Mouse (Mus musculus) forebrain, embryonic 13.5 days (tissue): ENCODE data around the gene Sar1a. TPM values are rescaled to one million over a fixed set of nuclear protein-coding genes. Genes with fewer than 3 reads are reported as not detected.

Experiments
- ATAC-seq: fragments of 200-750 bp; cut with Nextera tagmentation; 2 replicates; pipeline ENCODE4 v1.8.0; 2017
- H3K27ac ChIP-seq: fragments of 300-500 bp; sonication (generic); 2 replicates; pipeline ENCODE4 v1.5.1; 2015; ENCODE audit warnings: inconsistent platforms, mild to moderate bottlenecking, moderate library complexity
- H3K27me3 ChIP-seq: fragments of 300-500 bp; sonication (generic); 2 replicates; pipeline ENCODE4 v1.6.1; 2015; ENCODE audit warnings: mild to moderate bottlenecking, inconsistent platforms
- H3K36me3 ChIP-seq: fragments of 300-500 bp; sonication (generic); 2 replicates; pipeline ENCODE4 v1.6.1; 2015; ENCODE audit warnings: mild to moderate bottlenecking, inconsistent platforms; ENCODE audit not compliant: poor library complexity, severe bottlenecking
- H3K4me1 ChIP-seq: fragments of 300-500 bp; sonication (generic); 2 replicates; pipeline ENCODE4 v1.6.1; 2015; ENCODE audit warnings: inconsistent platforms
- H3K4me2 ChIP-seq: fragments of 300-500 bp; sonication (generic); 2 replicates; pipeline ENCODE4 v1.6.1; 2015; ENCODE audit warnings: inconsistent platforms, mild to moderate bottlenecking, moderate library complexity
- H3K4me3 ChIP-seq: fragments of 300-500 bp; sonication (generic); 2 replicates; pipeline ENCODE4 v1.5.1; 2015; ENCODE audit warnings: mild to moderate bottlenecking, inconsistent platforms
- H3K9ac ChIP-seq: fragments of 300-500 bp; sonication (generic); 2 replicates; pipeline ENCODE4 v1.6.1; 2015; ENCODE audit warnings: mild to moderate bottlenecking, inconsistent platforms
- H3K9me3 ChIP-seq: fragments of 300-500 bp; sonication (generic); replicated peaks from 2 replicates; pipeline ENCODE4 v1.6.1; 2016; ENCODE audit warnings: inconsistent platforms
- WGBS: fragments of 180-500 bp; shearing (Covaris S2); methylation state at CpG from one replicate; pipeline ENCODE4 v1.1.7; 2015; 5-methylcytosine and 5-hydroxymethylcytosine counted together
- polyA plus RNA-seq: library from polyadenylated mRNA; unstranded; fragments of >200 nt; fragmentation: Nextera tagmentation; extraction: Ambion mirVana; gene quantifications from 2 replicates; pipeline ENCODE4 v1.2.1, GENCODE M21; 2015

The Sar1a gene
- polyA plus RNA-seq, 1 experiment from 2014 or later, result 205 TPM

DNA sequence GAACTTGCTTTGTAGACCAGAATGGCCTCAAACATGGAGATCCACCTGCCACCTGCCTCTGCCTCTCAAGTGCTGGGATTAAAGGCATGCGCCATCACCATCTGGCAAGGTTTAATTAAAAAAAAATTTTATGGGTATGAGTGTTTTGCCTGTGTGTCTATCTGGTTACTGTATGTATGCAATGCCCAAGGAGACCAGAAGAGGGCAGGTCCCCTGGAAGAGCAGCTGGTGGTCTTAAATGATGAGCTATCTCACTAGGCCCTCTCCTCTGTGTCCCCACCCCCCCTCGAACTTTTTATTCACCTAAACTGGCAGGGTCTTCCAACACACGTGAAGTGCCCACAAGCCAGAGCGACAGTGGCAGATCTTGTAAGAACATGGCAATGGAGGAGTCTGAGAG, 61.8 kb downstream of the Sar1a start:
- 90% methylated on average over 4 of the region's 4 CpGs for WGBS
- H3K27ac ChIP-seq, result no peak overlapping the region

GRCm38 (mm10) chr10:61742336-61742735, 62.2 kb downstream of the Sar1a start:
- no peak overlapping the region for H3K27ac ChIP-seq
- ATAC-seq, result no peak
- H3K36me3 ChIP-seq, result peaks cover 100% of the 10 kb centered on the region
- H3K9me3 ChIP-seq, result 0 out of 2 replicates have a peak, but pooled peaks cover 4% of the 10 kb centered on the region
- no peak overlapping the region for H3K4me2 ChIP-seq
- no peaks in the 10 kb centered on the region for H3K27me3 ChIP-seq
- H3K4me1 ChIP-seq, result no peaks in the 10 kb centered on the region
- H3K4me3 ChIP-seq, result no peak overlapping the region
- no peak overlapping the region for H3K9ac ChIP-seq
- WGBS, result 97% methylated on average over 8 of the region's 8 CpGs

More for the DNA sequence above, 61.8 kb downstream of the Sar1a start:
- Histone ChIP-seq H3K27me3 (no peaks in the 10 kb centered on the region), H3K4me3 (no peak overlapping the region), H3K4me2 (no peak overlapping the region), H3K9me3 (0 out of 2 replicates have a peak, but pooled peaks cover 4% of the 10 kb centered on the region), H3K36me3 (peaks cover 99% of the 10 kb centered on the region), H3K4me1 (no peaks in the 10 kb centered on the region), H3K9ac (no peak overlapping the region)
- ATAC-seq, result no peak

Other genes with a start within 250 kb of the Sar1a start
- gene Eif4ebp2, start 227.6 kb upstream of the Sar1a start, polyA plus RNA-seq, result 96.4 and 102 TPM in 2 replicates
- gene Lrrc20, start 204.5 kb upstream of the Sar1a start, polyA plus RNA-seq, result 16.4 and 17.5 TPM in 2 replicates
- 0.24 and 0.36 TPM in 2 replicates for gene Npffr1, start 84.8 kb upstream of the Sar1a start, polyA plus RNA-seq
- gene Ppa1, start 31.7 kb upstream of the Sar1a start, polyA plus RNA-seq, result 285 and 287 TPM in 2 replicates
- gene Tysnd1, start 15.2 kb downstream of the Sar1a start, polyA plus RNA-seq, result 18.0 and 18.4 TPM in 2 replicates
- 5.0 and 5.1 TPM in 2 replicates for gene Aifm2, start 35.0 kb downstream of the Sar1a start, polyA plus RNA-seq
- gene H2afy2, start 103.8 kb downstream of the Sar1a start, polyA plus RNA-seq, result 321 and 326 TPM in 2 replicates